ENCODE assay signal across 9 mouse cellular contexts in genomic region chr2:154459851-154460250, GRCm38 (mm10). TPM values are rescaled to one million over a fixed set of nuclear protein-coding genes. Genes with fewer than 3 reads are reported as not detected.
A peak's percentile ranks its signal among the peaks of the same experiment; 100 is the strongest.
DNase-seq lines count a peak whose midpoint lies in the region; ATAC-seq lines count a peak whose summit lies in the region.
"Had no signal": no experiment of that assay in that cellular context is flagged by ENCODE, and none has a peak within 500 bp of the region (broad histone marks: within the 10 kb centered on the region; RNA-seq: fewer than 3 reads in every experiment).

No protein-coding gene starts in this region.

- H3K36me3 ChIP-seq in forebrain, embryonic 13.5 days (ENCODE audit: poor library complexity, severe bottlenecking) = no peaks in the 10 kb centered on the region

- H3K27me3 ChIP-seq in forebrain, embryonic 13.5 days = no peaks in the 10 kb centered on the region
- H3K27me3 ChIP-seq: megakaryocyte, embryonic 14.5 days had no signal

- peak; percentile 96 for DNase-seq in MN1 (ENCODE audit: low spot score)
- DNase-seq in brain, adult 2 months (ENCODE audit: low read depth, low spot score) = peak; percentile 97
- peak; percentile 43 for DNase-seq in heart, postnatal 25 days (ENCODE audit: low spot score)
- DNase-seq in kidney, postnatal 36 days = peak; percentile 79 to 87
- DNase-seq in lung, postnatal 4 days = peak; percentile 55 to 56
- DNase-seq in urinary bladder, postnatal 25 days (ENCODE audit: low spot score) = peak; percentile 46
- DNase-seq in thymus, postnatal 25 days = no peak

- H3K9me3 ChIP-seq in forebrain, embryonic 13.5 days (replicated peaks) = no peaks in the 10 kb centered on the region
- H3K9me3 ChIP-seq: megakaryocyte, embryonic 14.5 days had no signal

- no peak overlapping the region; the same call in 1 of the 2 replicates for H3K4me2 ChIP-seq in forebrain, embryonic 13.5 days

- peak; percentile 88 for ATAC-seq in forebrain, embryonic 13.5 days

- no peak overlapping the region for H3K9ac ChIP-seq in forebrain, embryonic 13.5 days

- 15% methylated on average over 4 of the region's 4 CpGs for WGBS in forebrain, embryonic 13.5 days

- H3K4me3 ChIP-seq in forebrain, embryonic 13.5 days = no peak overlapping the region
- H3K4me3 ChIP-seq: megakaryocyte, embryonic 14.5 days had no signal

- peaks cover 31% of the 10 kb centered on the region for H3K4me1 ChIP-seq in forebrain, embryonic 13.5 days

- intact Hi-C loops in heart, postnatal 25 days (cut with DNase I) = no loop called here

- peak overlapping the region; percentile 51 for H3K27ac ChIP-seq in forebrain, embryonic 13.5 days

RNA-seq across cellular contexts. Expression of gene Cbfa2t2, which starts 23.6 kb away (rescaled TPM):
- polyA plus RNA-seq in forebrain, embryonic 13.5 days (2015; fragmentation: Nextera tagmentation; extraction: Ambion mirVana) = 69.4 and 79.1 TPM in 2 replicates
- 10 to 100 TPM; 14.3 to 18.4 TPM for total RNA-seq in heart, postnatal 25 days (2021)

RNA-seq across cellular contexts. Expression of gene Snta1, which starts 52.0 kb away (rescaled TPM):
- 3.8 and 4.1 TPM in 2 replicates for polyA plus RNA-seq in forebrain, embryonic 13.5 days (2015; fragmentation: Nextera tagmentation; extraction: Ambion mirVana)
- total RNA-seq in heart, postnatal 25 days (2021) = 10 to 100 TPM; 88.8 to 90.4 TPM
